Mouse (Mus musculus) kidney, adult 2 months (tissue): ENCODE measurements around the gene Hamp. TPM values are rescaled to one million over a fixed set of nuclear protein-coding genes. Genes with fewer than 3 reads are reported as not detected.

Experiments used
- DNase-seq: peaks from one replicate; pipeline ENCODE4 v3.0.0; 2021
- H3K27ac ChIP-seq: fragments of 200-500 bp; 2 replicates; pipeline ENCODE4 v1.5.1; 2012; ENCODE audit warnings: low read depth, low read length, control low read depth, inconsistent platforms; ENCODE audit not compliant: insufficient read depth
- H3K27me3 ChIP-seq: fragments of 200-500 bp; replicated peaks from 2 replicates; pipeline ENCODE4 v1.6.1; 2012; ENCODE audit warnings: mild to moderate bottlenecking, moderate library complexity, low read length, inconsistent platforms; ENCODE audit not compliant: control insufficient read depth, insufficient read depth
- H3K36me3 ChIP-seq: fragments of 200-500 bp; 2 replicates; pipeline ENCODE4 v1.6.1; 2012; ENCODE audit warnings: mild to moderate bottlenecking, moderate library complexity, low read length, inconsistent platforms; ENCODE audit not compliant: control insufficient read depth, insufficient read depth
- H3K4me1 ChIP-seq: fragments of 200-500 bp; 2 replicates; pipeline ENCODE4 v1.6.1; 2011; ENCODE audit warnings: low read length; ENCODE audit not compliant: control insufficient read depth, insufficient read depth
- H3K4me3 ChIP-seq: fragments of 200-500 bp; 2 replicates; pipeline ENCODE4 v1.5.1; 2011; ENCODE audit warnings: mild to moderate bottlenecking, low read depth, low read length, control low read depth; ENCODE audit not compliant: insufficient read depth
- CTCF ChIP-seq: fragments of 200-500 bp; conservative IDR thresholded peaks from 2 replicates; pipeline ENCODE4 v1.5.1; 2011; ENCODE audit warnings: low read depth, mild to moderate bottlenecking, control low read depth, low read length, moderate library complexity, mixed read lengths; ENCODE audit not compliant: insufficient read depth, insufficient read length
- POLR2A ChIP-seq: fragments of 200-500 bp; IDR thresholded peaks from one replicate; pipeline ENCODE4 v1.6.1; 2011; ENCODE audit warnings: low read depth, low read length, control low read depth
- WGBS: fragments of 180-500 bp; shearing (Covaris S2); methylation state at CpG from one replicate; pipeline ENCODE4 v1.1.7; 2018; 5-methylcytosine and 5-hydroxymethylcytosine counted together
- polyA plus RNA-seq: library from polyadenylated mRNA; depleted of rRNA; stranded (reverse); fragments of >200 nt; gene quantifications from 2 replicates; pipeline ENCODE4 v1.2.3, GENCODE M21; 2012

Gene Hamp
- polyA plus RNA-seq, 1 experiment: not detected

DNA sequence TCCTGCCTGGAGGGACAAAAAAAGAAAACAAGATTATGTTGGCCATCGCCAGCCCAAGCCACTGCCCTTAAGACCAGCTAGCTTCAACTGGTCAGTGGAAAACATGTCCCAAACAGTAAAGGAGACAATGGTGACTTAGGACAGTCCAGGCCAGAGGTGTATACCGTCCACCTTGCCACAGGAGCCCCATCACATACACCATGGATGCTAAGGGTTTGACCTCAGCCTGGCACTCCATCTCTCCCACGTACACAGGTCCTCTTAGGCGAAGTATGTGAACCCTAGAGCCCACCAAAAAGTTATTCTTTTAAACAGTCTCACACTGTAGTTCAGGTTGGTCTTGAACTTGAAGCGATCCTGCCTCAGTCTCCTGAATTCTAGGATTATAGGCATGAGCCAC, 19.0 kb upstream of the Hamp start:
- 91% methylated on average over 5 of the region's 5 CpGs for WGBS

GRCm38 (mm10) chr7:30959786-30960349, 16.0 kb upstream of the Hamp start:
- TF ChIP-seq CTCF (no peak), POLR2A (no peak)
- Histone ChIP-seq H3K27ac (no peak overlapping the region), H3K27me3 (no peaks in the 10 kb centered on the region), H3K4me1 (peaks cover 5% of the 10 kb centered on the region; the same call in 1 of the 2 replicates), H3K4me3 (no peak overlapping the region), H3K36me3 (no peaks in the 10 kb centered on the region)
- 83% methylated on average over 6 of the region's 6 CpGs for WGBS
- no peak for DNase-seq

More for the DNA sequence above, 19.0 kb upstream of the Hamp start:
- Histone ChIP-seq H3K4me1 (peaks cover 5% of the 10 kb centered on the region; the same call in 1 of the 2 replicates), H3K36me3 (no peaks in the 10 kb centered on the region), H3K27me3 (no peaks in the 10 kb centered on the region), H3K4me3 (no peak overlapping the region), H3K27ac (no peak overlapping the region)
- DNase-seq: no peak
- TF ChIP-seq CTCF (no peak), POLR2A (no peak)

DNA sequence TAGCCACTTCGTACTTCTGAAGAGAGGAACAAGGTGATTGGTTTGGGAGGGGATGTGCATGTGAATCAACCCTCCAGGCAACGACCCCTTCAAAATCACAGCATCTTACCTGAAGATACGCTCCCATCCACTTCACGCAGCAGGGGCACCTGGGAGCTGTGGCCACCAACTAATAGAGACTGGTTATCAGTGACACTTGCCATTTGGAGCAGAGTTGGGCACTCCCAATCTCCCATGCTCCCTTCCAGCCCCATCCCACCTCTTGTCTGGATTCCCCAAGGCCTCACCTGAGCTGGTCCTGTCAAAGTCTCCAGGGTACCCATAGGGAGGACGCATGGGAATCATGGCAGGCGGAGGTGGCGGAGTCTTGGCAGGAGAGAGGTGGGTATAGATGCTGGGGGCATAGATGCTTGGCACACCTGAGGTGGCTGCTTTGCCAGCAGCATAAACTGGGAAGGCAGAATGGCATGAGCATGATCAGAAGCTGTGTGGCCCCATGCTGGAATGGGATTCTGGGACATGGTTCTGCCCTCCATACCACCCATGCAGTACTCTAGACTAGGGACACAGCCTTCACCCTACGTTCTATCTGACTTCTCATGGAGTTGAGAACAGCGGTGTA, 15.1 kb upstream of the Hamp start:
- Histone ChIP-seq H3K4me1 (peaks cover 5% of the 10 kb centered on the region; the same call in 1 of the 2 replicates), H3K36me3 (no peaks in the 10 kb centered on the region; the same call in 1 of the 2 replicates), H3K27me3 (no peaks in the 10 kb centered on the region), H3K27ac (no peak overlapping the region), H3K4me3 (no peak overlapping the region)
- DNase-seq: no peak
- 96% methylated on average over 9 of the region's 9 CpGs for WGBS
- no peak for TF ChIP-seq CTCF
- no peak for TF ChIP-seq POLR2A

GRCm38 (mm10) chr7:30958109-30958865, 14.5 kb upstream of the Hamp start:
- 64% methylated on average over 28 of the region's 28 CpGs for WGBS
- DNase-seq: no peak

DNA sequence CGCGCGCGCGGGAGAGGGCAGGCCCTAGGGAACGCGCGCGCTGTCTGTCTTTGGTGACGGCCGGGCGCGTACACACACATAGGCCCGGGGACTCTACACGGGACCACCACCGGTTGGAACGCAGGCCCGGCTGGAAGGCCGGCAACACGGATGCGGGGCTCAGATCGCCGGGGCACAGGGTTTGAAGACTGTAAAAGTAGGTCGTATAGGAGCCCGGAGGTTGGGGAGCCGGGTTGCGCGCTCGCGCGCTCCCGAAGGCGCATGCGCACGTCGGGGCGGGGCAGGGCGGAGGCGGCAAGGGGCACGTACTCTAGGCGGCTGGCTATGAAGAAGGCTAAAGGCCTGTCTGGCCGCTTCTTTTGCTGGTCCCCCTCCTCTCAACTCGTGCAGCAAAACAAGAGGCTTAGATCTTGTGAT, 13.5 kb upstream of the Hamp start:
- Histone ChIP-seq H3K36me3 (peaks cover 2% of the 10 kb centered on the region; the same call in 1 of the 2 replicates), H3K27me3 (no peaks in the 10 kb centered on the region), H3K4me1 (peaks cover 5% of the 10 kb centered on the region; the same call in 1 of the 2 replicates), H3K27ac (peak overlapping the region; percentile 100), H3K4me3 (peak overlapping the region; percentile 95)
- no peak for TF ChIP-seq CTCF
- TF ChIP-seq POLR2A: peak; percentile 64
- DNase-seq: peak; percentile 95
- WGBS: under 1% methylated on average over 43 of the region's 43 CpGs

More at GRCm38 (mm10) chr7:30958109-30958865, 14.5 kb upstream of the Hamp start:
- peaks cover 5% of the 10 kb centered on the region; the same call in 1 of the 2 replicates for H3K4me1 ChIP-seq
- H3K27me3 ChIP-seq: no peaks in the 10 kb centered on the region
- H3K36me3 ChIP-seq: no peaks in the 10 kb centered on the region; the same call in 1 of the 2 replicates
- TF ChIP-seq CTCF: no peak
- TF ChIP-seq POLR2A: peak; percentile 6
- H3K4me3 ChIP-seq: peak overlapping the region; percentile 95
- H3K27ac ChIP-seq: peak overlapping the region; percentile 100

DNA sequence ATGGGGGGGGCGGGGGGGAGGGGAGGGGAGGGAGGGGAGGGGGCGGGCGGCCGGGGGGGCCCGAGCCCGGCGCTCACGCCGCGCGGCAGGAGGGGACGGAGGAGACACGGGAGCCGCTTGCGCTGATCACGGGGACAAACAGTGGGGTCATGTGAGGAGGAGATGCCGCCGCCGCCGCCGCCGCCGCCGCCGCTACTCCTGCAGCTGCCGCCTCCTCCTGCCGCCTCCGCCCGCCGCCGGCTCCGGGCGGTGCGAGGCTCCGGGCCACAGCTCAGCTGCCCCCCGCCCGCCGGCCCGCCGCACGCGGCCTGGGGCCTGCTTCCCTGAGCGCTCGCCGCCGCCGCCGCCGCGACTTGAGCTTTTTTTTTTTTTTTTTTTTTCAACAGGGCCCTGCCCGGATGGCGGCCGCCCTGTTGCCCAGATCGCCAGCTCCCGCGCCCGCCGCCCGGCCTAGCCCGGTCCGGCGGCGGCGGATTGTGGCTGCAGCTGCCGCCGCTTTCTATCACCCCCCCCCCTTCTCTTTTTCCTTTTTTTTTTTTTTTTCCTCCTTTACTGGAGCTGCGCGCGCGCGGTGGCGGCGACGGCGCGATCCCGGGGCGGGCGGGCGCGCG, 13.0 kb upstream of the Hamp start, which contains the start of gene Usf2:
Gene Usf2 (minus strand): TSS at position 48 of the 611 bp plus-strand sequence.
- no peak for TF ChIP-seq CTCF
- TF ChIP-seq POLR2A: no peak
- Histone ChIP-seq H3K4me1 (peaks cover 5% of the 10 kb centered on the region; the same call in 1 of the 2 replicates), H3K36me3 (peaks cover 4% of the 10 kb centered on the region), H3K27me3 (no peaks in the 10 kb centered on the region), H3K4me3 (peak within 1 kb of the TSS; percentile 95), H3K27ac (peak within 1 kb of the TSS; percentile 100)
- peak; percentile 87 for DNase-seq
- under 1% methylated on average over 57 of the region's 82 CpGs for WGBS
